Mouse (Mus musculus) CH12.LX (cell line): Measurements from ENCODE around the gene Abhd16b. TPM values are rescaled to one million over a fixed set of nuclear protein-coding genes. Genes with fewer than 3 reads are reported as not detected.
A peak's percentile ranks its signal among the peaks of the same experiment; 100 is the strongest.

Source experiments
- DNase-seq: peaks from one replicate; pipeline ENCODE4 v3.0.0-alpha.2; 2013; ENCODE audit errors: extremely low read depth
- H3K27ac ChIP-seq: 2 replicates; pipeline ENCODE4 v1.5.1; 2012; ENCODE audit warnings: low read depth, mild to moderate bottlenecking, control low read depth, moderate library complexity; ENCODE audit not compliant: insufficient read depth
- H3K27me3 ChIP-seq: replicated peaks from 2 replicates; pipeline ENCODE3; 2012; ENCODE audit warnings: inconsistent platforms
- H3K36me3 ChIP-seq, 2 experiments: replicated peaks in 1 of 2; 2 replicates each; pipeline versions ENCODE3 to v1.6.1; 2012; ENCODE audit warnings: inconsistent platforms in 1 of 2, low read length in 1 of 2, mild to moderate bottlenecking in 1 of 2, mixed read lengths in 1 of 2, moderate library complexity in 1 of 2; ENCODE audit not compliant: control insufficient read depth in 1 of 2, insufficient read depth in 1 of 2
- H3K4me1 ChIP-seq, 2 experiments: 2 replicates each; pipeline ENCODE4 v1.6.1; 2012; ENCODE audit warnings: inconsistent platforms in 1 of 2, moderate library complexity in 1 of 2; ENCODE audit not compliant: insufficient read depth in 2 of 2, control insufficient read depth in 1 of 2
- H3K4me2 ChIP-seq: 2 replicates; pipeline ENCODE4 v1.6.1; 2012; ENCODE audit warnings: low read depth, mild to moderate bottlenecking, control low read depth; ENCODE audit not compliant: poor library complexity, insufficient read depth, severe bottlenecking
- H3K4me3 ChIP-seq, 3 experiments: fragments of 150-350 bp in 1 of 3; sonication (generic) in 1 of 3; replicated peaks in 1 of 3; 2 replicates each; pipeline versions ENCODE3 to v1.5.1; 2011 to 2012; ENCODE audit warnings: low read depth in 2 of 3, low read length in 2 of 3, mild to moderate bottlenecking in 2 of 3, moderate library complexity in 2 of 3, control low read depth in 1 of 3, improper control_type of control experiment in 1 of 3, inconsistent platforms in 1 of 3, mixed read lengths in 1 of 3; ENCODE audit not compliant: poor library complexity in 1 of 3
- H3K79me2 ChIP-seq: replicated peaks from 2 replicates; pipeline ENCODE4 v1.6.1; 2012; ENCODE audit warnings: mild to moderate bottlenecking, moderate library complexity; ENCODE audit not compliant: control insufficient read depth, poor library complexity, insufficient read depth, severe bottlenecking; ENCODE audit errors: extremely low read depth
- H3K9ac ChIP-seq: 2 replicates; pipeline ENCODE4 v1.6.1; 2012; ENCODE audit warnings: low read depth, mild to moderate bottlenecking, control low read depth, moderate library complexity; ENCODE audit not compliant: insufficient read depth
- H3K9me3 ChIP-seq: replicated peaks from 2 replicates; pipeline ENCODE3; 2012; ENCODE audit warnings: low read length, inconsistent platforms, mixed read lengths
- BHLHE40 ChIP-seq: IDR thresholded peaks from 2 replicates; pipeline ENCODE4 v1.6.1; 2011; ENCODE audit warnings: mild to moderate bottlenecking, low read depth, low read length, improper control_type of control experiment
- E2F4 ChIP-seq: IDR thresholded peaks from 2 replicates; pipeline ENCODE4 v1.6.1; 2011; ENCODE audit warnings: low read depth, low read length, improper control_type of control experiment; ENCODE audit not compliant: insufficient replicate concordance
- ETS1 ChIP-seq: conservative IDR thresholded peaks from 2 replicates; pipeline ENCODE4 v1.6.1; 2012; ENCODE audit warnings: low read depth, mild to moderate bottlenecking, inconsistent platforms, low read length, improper control_type of control experiment, moderate library complexity
- GABPA ChIP-seq: IDR thresholded peaks from 2 replicates; pipeline ENCODE4 v1.6.1; 2012; ENCODE audit warnings: low read depth, low read length, improper control_type of control experiment, inconsistent platforms; ENCODE audit not compliant: insufficient replicate concordance
- HCFC1 ChIP-seq: IDR thresholded peaks from 2 replicates; pipeline ENCODE4 v1.6.1; 2012; ENCODE audit warnings: low read depth, mild to moderate bottlenecking, inconsistent platforms, low read length, improper control_type of control experiment
- IRF4 ChIP-seq: IDR thresholded peaks from 2 replicates; pipeline ENCODE4 v1.6.1; 2014; ENCODE audit warnings: low read depth, mild to moderate bottlenecking, inconsistent platforms, low read length, improper control_type of control experiment
- JUN ChIP-seq: IDR thresholded peaks from 2 replicates; pipeline ENCODE4 v1.6.1; 2011; ENCODE audit warnings: low read depth, mild to moderate bottlenecking, low read length, improper control_type of control experiment, moderate library complexity; ENCODE audit not compliant: insufficient read depth
- JUND ChIP-seq: conservative IDR thresholded peaks from 2 replicates; pipeline ENCODE4 v1.6.1; 2011; ENCODE audit warnings: low read depth, low read length, improper control_type of control experiment
- MAFK ChIP-seq: IDR thresholded peaks from 2 replicates; pipeline ENCODE4 v1.6.1; 2011; ENCODE audit warnings: low read length, improper control_type of control experiment; ENCODE audit not compliant: insufficient replicate concordance
- MAX ChIP-seq: IDR thresholded peaks from 2 replicates; pipeline ENCODE4 v1.6.1; 2011; ENCODE audit warnings: low read length, improper control_type of control experiment
- MEF2A ChIP-seq: IDR thresholded peaks from 2 replicates; pipeline ENCODE4 v1.6.1; 2014; ENCODE audit warnings: low read depth, mild to moderate bottlenecking, inconsistent platforms, low read length, improper control_type of control experiment, borderline replicate concordance
- MXI1 ChIP-seq: IDR thresholded peaks from 2 replicates; pipeline ENCODE4 v1.6.1; 2011; ENCODE audit warnings: mild to moderate bottlenecking, low read depth, low read length, improper control_type of control experiment
- MYC ChIP-seq: IDR thresholded peaks from 2 replicates; pipeline ENCODE4 v1.6.1; 2011; ENCODE audit warnings: low read depth, mild to moderate bottlenecking, improper control_type of control experiment, low read length
- NELFE ChIP-seq: IDR thresholded peaks from 2 replicates; pipeline ENCODE4 v1.6.1; 2011; ENCODE audit warnings: low read depth, low read length, improper control_type of control experiment
- NRF1 ChIP-seq: IDR thresholded peaks from 2 replicates; pipeline ENCODE4 v1.6.1; 2014; ENCODE audit warnings: low read depth, mild to moderate bottlenecking, inconsistent platforms, low read length, improper control_type of control experiment, moderate library complexity
- PAX5 ChIP-seq: IDR thresholded peaks from 2 replicates; pipeline ENCODE4 v1.6.1; 2012; ENCODE audit warnings: low read length, inconsistent platforms, mixed read lengths
- POLR2AphosphoS2 ChIP-seq: IDR thresholded peaks from 2 replicates; pipeline ENCODE4 v1.6.1; 2011; ENCODE audit warnings: low read depth, low read length, improper control_type of control experiment
- RAD21 ChIP-seq: IDR thresholded peaks from 2 replicates; pipeline ENCODE4 v1.6.1; 2011; ENCODE audit warnings: low read depth, mild to moderate bottlenecking, low read length, improper control_type of control experiment, moderate library complexity
- RCOR1 ChIP-seq: conservative IDR thresholded peaks from 2 replicates; pipeline ENCODE4 v1.6.1; 2012; ENCODE audit warnings: low read depth, mild to moderate bottlenecking, inconsistent platforms, low read length, improper control_type of control experiment
- SIN3A ChIP-seq: IDR thresholded peaks from 2 replicates; pipeline ENCODE4 v1.6.1; 2012; ENCODE audit warnings: low read length, improper control_type of control experiment, inconsistent platforms
- SMC3 ChIP-seq: IDR thresholded peaks from 2 replicates; pipeline ENCODE4 v1.6.1; 2011; ENCODE audit warnings: low read depth, low read length, improper control_type of control experiment
- TBP ChIP-seq: conservative IDR thresholded peaks from 2 replicates; pipeline ENCODE4 v1.6.1; 2011; ENCODE audit warnings: low read depth, low read length, improper control_type of control experiment
- USF1 ChIP-seq: IDR thresholded peaks from 2 replicates; pipeline ENCODE4 v1.6.1; 2014; ENCODE audit warnings: low read depth, mild to moderate bottlenecking, inconsistent platforms, low read length, improper control_type of control experiment
- ZC3H11A ChIP-seq: IDR thresholded peaks from 2 replicates; pipeline ENCODE4 v1.6.1; 2012; ENCODE audit warnings: low read depth, mild to moderate bottlenecking, inconsistent platforms, low read length, improper control_type of control experiment
- ZKSCAN1 ChIP-seq: IDR thresholded peaks from 2 replicates; pipeline ENCODE4 v1.6.1; 2012; ENCODE audit warnings: low read depth, inconsistent platforms, low read length, improper control_type of control experiment, borderline replicate concordance
- dilution Hi-C: fragments of 300-500 bp; cut with MboI; formaldehyde crosslinking; loops from 2 replicates; pipeline ENCODE4 v1.14.3; 2020; ENCODE audit warnings: low sequenced_read_pairs; ENCODE audit not compliant: extremely low pct_unique_long_range_greater_than_20kb, extremely low pct_ligation_motif_present
- in situ Hi-C: fragments of 300-500 bp; cut with MboI; formaldehyde crosslinking; loops from 3 replicates; pipeline ENCODE4 v1.14.3; 2019; ENCODE audit warnings: low sequenced_read_pairs, low pct_ligation_motif_present, low pct_unique_long_range_greater_than_20kb, mixed read lengths
- polyA plus RNA-seq: library from polyadenylated mRNA; unstranded; fragments of >175 nt; gene quantifications from 2 replicates; pipeline ENCODE4 v1.2.1, GENCODE M21; 2012; ENCODE audit warnings: low read depth; ENCODE audit not compliant: insufficient read length
- total RNA-seq, 2 experiments: library from RNA; depleted of rRNA; stranded (reverse); fragments of 300-350 nt in 1 of 2; fragments of >200 nt in 1 of 2; gene quantifications; 2 replicates each; pipeline ENCODE4 v1.2.3; 2012 to 2014

The Abhd16b gene
- total and polyA plus RNA-seq, 3 experiments: not detected

GRCm38 (mm10) chr2:181497548-181497875 lies 4.5 kb downstream of the Abhd16b start:
- Histone ChIP-seq H3K79me2 (peaks cover 36% of the 10 kb centered on the region), H3K4me2 (peak overlapping the region; percentile 94), H3K27me3 (no peaks in the 10 kb centered on the region), H3K9ac (peak overlapping the region; percentile 91), H3K9me3 (no peaks in the 10 kb centered on the region), H3K4me1 (peaks cover 6 to 35% of the 10 kb centered on the region in 2 experiments), H3K27ac (peak overlapping the region; percentile 90), H3K4me3 (peak overlapping the region; percentile 81 to 97 (median 97)), H3K36me3 (peaks cover 22 to 46% of the 10 kb centered on the region in 2 experiments)
- TF ChIP-seq GABPA (no peak), NELFE (no peak), NRF1 (no peak), USF1 (no peak), ZC3H11A (no peak), E2F4 (no peak), SMC3 (no peak), RAD21 (no peak), JUN (no peak), MAFK (no peak), MYC (no peak), MAX (no peak)
- dilution Hi-C loops (no loop called here), in situ Hi-C loops (loop anchor here (25.0 kb wide), 1 partner anchor 310 kb away; the partner anchor contains the start of gene Ppdpf)
- peak; percentile 79 for DNase-seq

- H3K4me2 ChIP-seq: peak overlapping the region; percentile 94; the same call in 1 of the 2 replicates
- no peak overlapping the region for H3K9ac ChIP-seq
- H3K4me3 ChIP-seq: peak overlapping the region in 1 of 3 experiments; percentile 7
- peaks cover 0 to 24% of the 10 kb centered on the region in 2 experiments; a peak in 3 of 4 replicates for H3K4me1 ChIP-seq
- peak overlapping the region; percentile 41; the same call in 1 of the 2 replicates for H3K27ac ChIP-seq
- in situ Hi-C loops: loop anchor here (25.0 kb wide), 1 partner anchor 311 kb away; the partner anchor contains the start of gene Ppdpf
- no peaks in the 10 kb centered on the region for H3K27me3 ChIP-seq
- DNase-seq: no peak
- H3K36me3 ChIP-seq: peaks cover 31 to 55% of the 10 kb centered on the region in 2 experiments
- dilution Hi-C loops: no loop called here
- H3K9me3 ChIP-seq: no peaks in the 10 kb centered on the region
- TF ChIP-seq NRF1: no peak
- peak; percentile 65; the same call in 1 of the 2 replicates for TF ChIP-seq ETS1
- TF ChIP-seq JUN: peak; percentile 7; the same call in 1 of the 2 replicates
- peak; percentile 5; the same call in 1 of the 2 replicates for TF ChIP-seq BHLHE40
- TF ChIP-seq JUND: no peak
- 0 out of 2 replicates have a peak, but pooled peaks have one; percentile 38 for TF ChIP-seq SIN3A
- TF ChIP-seq IRF4: peak; percentile 36; the same call in 1 of the 2 replicates
- no peak for TF ChIP-seq PAX5
- TF ChIP-seq E2F4: no peak
- TF ChIP-seq HCFC1: no peak
- no peak for TF ChIP-seq RCOR1
- TF ChIP-seq MXI1: 0 out of 2 replicates have a peak, but pooled peaks have one; percentile 25
- TF ChIP-seq POLR2AphosphoS2: no peak
- TF ChIP-seq MEF2A: peak; percentile 84
- no peak for TF ChIP-seq ZKSCAN1
- TF ChIP-seq TBP: no peak
- H3K79me2 ChIP-seq: peaks cover 36% of the 10 kb centered on the region
These were observed 5.6 kb downstream of the Abhd16b start for GRCm38 (mm10) chr2:181498644-181499043.
